Mouse (Mus musculus): ENCODE results near the gene Mitf. TPM values are rescaled to one million over a fixed set of nuclear protein-coding genes. Genes with fewer than 3 reads are reported as not detected.

Mitf gene
- polyA plus RNA-seq, 1 experiment from 2014 or later, result 2.2 TPM

GRCm38 (mm10) chr6:97826642-97827275, 19.9 kb downstream of the Mitf start:
- Histone ChIP-seq H3K36me3 (replicated peaks; ENCODE audit: control insufficient read depth, insufficient read depth, low read depth, low read length) (no peaks in the 10 kb centered on the region), H3K4me3 (ENCODE audit: low read depth, low read length) (no peak overlapping the region), H3K27me3 (ENCODE audit: control insufficient read depth, insufficient read depth, low read length) (no peaks in the 10 kb centered on the region), H3K4me2 (ENCODE audit: low read depth, low read length) (no peak overlapping the region), H3K9ac (replicated peaks; ENCODE audit: low read length) (no peak overlapping the region), H3K4me1 (ENCODE audit: control insufficient read depth, insufficient read depth, low read length) (no peaks in the 10 kb centered on the region), H3K27ac (replicated peaks; ENCODE audit: low read depth, low read length) (no peak overlapping the region), H3K9me3 (replicated peaks; ENCODE audit: control insufficient read depth, low read length) (no peaks in the 10 kb centered on the region)
- ATAC-seq (replicated peaks; ENCODE audit: insufficient number of reproducible peaks, low FRiP score, low TSS enrichment, low read depth) (no peak), DNase-seq (ENCODE audit: low spot score) (no peak)
- WGBS, result 92% methylated on average over 7 of the region's 7 CpGs

GRCm38 (mm10) chr6:97828021-97828420, 21.2 kb downstream of the Mitf start:
- Histone ChIP-seq H3K27me3 (ENCODE audit: control insufficient read depth, insufficient read depth, low read length) (no peaks in the 10 kb centered on the region), H3K27ac (replicated peaks; ENCODE audit: low read depth, low read length) (no peak overlapping the region), H3K4me3 (ENCODE audit: low read depth, low read length) (no peak overlapping the region), H3K4me1 (ENCODE audit: control insufficient read depth, insufficient read depth, low read length) (no peaks in the 10 kb centered on the region), H3K9me3 (replicated peaks; ENCODE audit: control insufficient read depth, low read length) (no peaks in the 10 kb centered on the region), H3K36me3 (replicated peaks; ENCODE audit: control insufficient read depth, insufficient read depth, low read depth, low read length) (no peaks in the 10 kb centered on the region), H3K9ac (replicated peaks; ENCODE audit: low read length) (no peak overlapping the region), H3K4me2 (ENCODE audit: low read depth, low read length) (no peak overlapping the region)
- no peak for DNase-seq (ENCODE audit: low spot score)
- WGBS, result 75% methylated on average over 3 of the region's 3 CpGs
- ATAC-seq (replicated peaks; ENCODE audit: insufficient number of reproducible peaks, low FRiP score, low TSS enrichment, low read depth), result no peak

- no peaks in the 10 kb centered on the region for H3K9me3 ChIP-seq (replicated peaks; ENCODE audit: control insufficient read depth, low read length)
- no peaks in the 10 kb centered on the region for H3K27me3 ChIP-seq (ENCODE audit: control insufficient read depth, insufficient read depth, low read length)
- H3K27ac ChIP-seq (replicated peaks; ENCODE audit: low read depth, low read length), result no peak overlapping the region
- H3K4me1 ChIP-seq (ENCODE audit: control insufficient read depth, insufficient read depth, low read length), result no peaks in the 10 kb centered on the region
- ATAC-seq (replicated peaks; ENCODE audit: insufficient number of reproducible peaks, low FRiP score, low TSS enrichment, low read depth) (no peak), DNase-seq (ENCODE audit: low spot score) (no peak)
- H3K4me3 ChIP-seq (ENCODE audit: low read depth, low read length), result no peak overlapping the region
- WGBS, result 68% methylated on average over 13 of the region's 13 CpGs
- H3K4me2 ChIP-seq (ENCODE audit: low read depth, low read length), result no peak overlapping the region
- no peaks in the 10 kb centered on the region for H3K36me3 ChIP-seq (replicated peaks; ENCODE audit: control insufficient read depth, insufficient read depth, low read depth, low read length)
- H3K9ac ChIP-seq (replicated peaks; ENCODE audit: low read length), result no peak overlapping the region
Observed at GRCm38 (mm10) chr6:97828822-97829719, 22.2 kb downstream of the Mitf start.

GRCm38 (mm10) chr6:97832501-97832900, 25.6 kb downstream of the Mitf start:
- ATAC-seq (replicated peaks; ENCODE audit: insufficient number of reproducible peaks, low FRiP score, low TSS enrichment, low read depth) (no peak), DNase-seq (ENCODE audit: low spot score) (no peak)
- no peak overlapping the region for H3K9ac ChIP-seq (replicated peaks; ENCODE audit: low read length)
- no peak overlapping the region for H3K27ac ChIP-seq (replicated peaks; ENCODE audit: low read depth, low read length)
- no peak overlapping the region for H3K4me3 ChIP-seq (ENCODE audit: low read depth, low read length)
- H3K4me1 ChIP-seq (ENCODE audit: control insufficient read depth, insufficient read depth, low read length), result no peaks in the 10 kb centered on the region
- H3K4me2 ChIP-seq (ENCODE audit: low read depth, low read length), result no peak overlapping the region
- H3K36me3 ChIP-seq (replicated peaks; ENCODE audit: control insufficient read depth, insufficient read depth, low read depth, low read length), result no peaks in the 10 kb centered on the region
- H3K9me3 ChIP-seq (replicated peaks; ENCODE audit: control insufficient read depth, low read length), result no peaks in the 10 kb centered on the region
- no peaks in the 10 kb centered on the region for H3K27me3 ChIP-seq (ENCODE audit: control insufficient read depth, insufficient read depth, low read length)
- 89% methylated on average over 4 of the region's 4 CpGs for WGBS

- Histone ChIP-seq H3K27me3 (ENCODE audit: control insufficient read depth, insufficient read depth, low read length) (no peaks in the 10 kb centered on the region), H3K27ac (replicated peaks; ENCODE audit: low read depth, low read length) (no peak overlapping the region), H3K9me3 (replicated peaks; ENCODE audit: control insufficient read depth, low read length) (no peaks in the 10 kb centered on the region), H3K4me3 (ENCODE audit: low read depth, low read length) (no peak overlapping the region), H3K36me3 (replicated peaks; ENCODE audit: control insufficient read depth, insufficient read depth, low read depth, low read length) (no peaks in the 10 kb centered on the region), H3K4me1 (ENCODE audit: control insufficient read depth, insufficient read depth, low read length) (no peaks in the 10 kb centered on the region), H3K9ac (replicated peaks; ENCODE audit: low read length) (no peak overlapping the region), H3K4me2 (ENCODE audit: low read depth, low read length) (no peak overlapping the region)
- ATAC-seq (replicated peaks; ENCODE audit: insufficient number of reproducible peaks, low FRiP score, low TSS enrichment, low read depth) (no peak), DNase-seq (ENCODE audit: low spot score) (no peak)
- 88% methylated on average over 7 of the region's 7 CpGs for WGBS
Observed at GRCm38 (mm10) chr6:97836176-97836575, 29.3 kb downstream of the Mitf start.

- Histone ChIP-seq H3K9ac (replicated peaks; ENCODE audit: low read length) (no peak overlapping the region), H3K4me1 (ENCODE audit: control insufficient read depth, insufficient read depth, low read length) (no peaks in the 10 kb centered on the region), H3K4me3 (ENCODE audit: low read depth, low read length) (no peak overlapping the region), H3K4me2 (ENCODE audit: low read depth, low read length) (no peak overlapping the region), H3K36me3 (replicated peaks; ENCODE audit: control insufficient read depth, insufficient read depth, low read depth, low read length) (no peaks in the 10 kb centered on the region), H3K9me3 (replicated peaks; ENCODE audit: control insufficient read depth, low read length) (no peaks in the 10 kb centered on the region), H3K27me3 (ENCODE audit: control insufficient read depth, insufficient read depth, low read length) (no peaks in the 10 kb centered on the region), H3K27ac (replicated peaks; ENCODE audit: low read depth, low read length) (no peak overlapping the region)
- DNase-seq (ENCODE audit: low spot score) (no peak), ATAC-seq (replicated peaks; ENCODE audit: insufficient number of reproducible peaks, low FRiP score, low TSS enrichment, low read depth) (no peak)
Observed at GRCm38 (mm10) chr6:97837711-97838110, 30.9 kb downstream of the Mitf start.

GRCm38 (mm10) chr6:97839568-97839967, 32.7 kb downstream of the Mitf start:
- Histone ChIP-seq H3K36me3 (replicated peaks; ENCODE audit: control insufficient read depth, insufficient read depth, low read depth, low read length) (no peaks in the 10 kb centered on the region), H3K4me3 (ENCODE audit: low read depth, low read length) (no peak overlapping the region), H3K9me3 (replicated peaks; ENCODE audit: control insufficient read depth, low read length) (no peaks in the 10 kb centered on the region), H3K27me3 (ENCODE audit: control insufficient read depth, insufficient read depth, low read length) (no peaks in the 10 kb centered on the region), H3K4me2 (ENCODE audit: low read depth, low read length) (no peak overlapping the region), H3K4me1 (ENCODE audit: control insufficient read depth, insufficient read depth, low read length) (no peaks in the 10 kb centered on the region), H3K27ac (replicated peaks; ENCODE audit: low read depth, low read length) (no peak overlapping the region), H3K9ac (replicated peaks; ENCODE audit: low read length) (no peak overlapping the region)
- ATAC-seq (replicated peaks; ENCODE audit: insufficient number of reproducible peaks, low FRiP score, low TSS enrichment, low read depth) (no peak), DNase-seq (ENCODE audit: low spot score) (no peak)

GRCm38 (mm10) chr6:97844112-97844511, 37.3 kb downstream of the Mitf start:
- H3K27me3 ChIP-seq (ENCODE audit: control insufficient read depth, insufficient read depth, low read length), result no peaks in the 10 kb centered on the region
- no peak overlapping the region for H3K4me3 ChIP-seq (ENCODE audit: low read depth, low read length)
- no peak for ATAC-seq (replicated peaks; ENCODE audit: insufficient number of reproducible peaks, low FRiP score, low TSS enrichment, low read depth)
- no peak overlapping the region for H3K9ac ChIP-seq (replicated peaks; ENCODE audit: low read length)
- no peaks in the 10 kb centered on the region for H3K9me3 ChIP-seq (replicated peaks; ENCODE audit: control insufficient read depth, low read length)
- DNase-seq (ENCODE audit: low spot score), result no peak
- no peak overlapping the region for H3K27ac ChIP-seq (replicated peaks; ENCODE audit: low read depth, low read length)
- H3K36me3 ChIP-seq (replicated peaks; ENCODE audit: control insufficient read depth, insufficient read depth, low read depth, low read length), result no peaks in the 10 kb centered on the region
- 68% methylated on average over 3 of the region's 3 CpGs for WGBS
- H3K4me2 ChIP-seq (ENCODE audit: low read depth, low read length), result no peak overlapping the region
- H3K4me1 ChIP-seq (ENCODE audit: control insufficient read depth, insufficient read depth, low read length), result no peaks in the 10 kb centered on the region
